Mouse (Mus musculus) limb, embryonic 12.5 days (tissue): ENCODE measurements around the gene Enho. TPM values are rescaled to one million over a fixed set of nuclear protein-coding genes. Genes with fewer than 3 reads are reported as not detected.

Experiments used
- ATAC-seq: fragments of 200-750 bp; cut with Nextera tagmentation; 2 replicates; pipeline ENCODE4 v1.8.0; 2017; ENCODE audit warnings: low read depth, moderate TSS enrichment; ENCODE audit not compliant: insufficient number of reproducible peaks, insufficient read depth, low FRiP score, low TSS enrichment
- H3K27ac ChIP-seq: fragments of 300-500 bp; sonication (generic); 2 replicates; pipeline ENCODE4 v1.5.1; 2016; ENCODE audit warnings: mild to moderate bottlenecking, moderate library complexity
- H3K27me3 ChIP-seq: fragments of 300-500 bp; sonication (generic); 2 replicates; pipeline ENCODE4 v1.6.1; 2016; ENCODE audit warnings: mild to moderate bottlenecking, moderate library complexity
- H3K36me3 ChIP-seq: fragments of 300-500 bp; sonication (generic); 2 replicates; pipeline ENCODE4 v1.6.1; 2016; ENCODE audit warnings: mild to moderate bottlenecking, moderate library complexity
- H3K4me1 ChIP-seq: fragments of 300-500 bp; sonication (generic); replicated peaks from 2 replicates; pipeline ENCODE4 v1.6.1; 2016
- H3K4me2 ChIP-seq: fragments of 300-500 bp; sonication (generic); 2 replicates; pipeline ENCODE4 v1.6.1; 2016; ENCODE audit warnings: mild to moderate bottlenecking, moderate library complexity
- H3K4me3 ChIP-seq: fragments of 300-500 bp; sonication (generic); replicated peaks from 2 replicates; pipeline ENCODE4 v1.5.1; 2016; ENCODE audit warnings: mild to moderate bottlenecking
- H3K9ac ChIP-seq: fragments of 300-500 bp; sonication (generic); replicated peaks from 2 replicates; pipeline ENCODE4 v1.6.1; 2016; ENCODE audit warnings: mild to moderate bottlenecking, moderate library complexity
- H3K9me3 ChIP-seq: fragments of 300-500 bp; sonication (generic); 2 replicates; pipeline ENCODE4 v1.6.1; 2016; ENCODE audit warnings: mild to moderate bottlenecking, moderate library complexity
- WGBS: fragments of 180-500 bp; shearing (Covaris S2); methylation state at CpG from one replicate; pipeline ENCODE4 v1.1.7; 2016; 5-methylcytosine and 5-hydroxymethylcytosine counted together
- polyA plus RNA-seq: library from polyadenylated mRNA; unstranded; fragments of >200 nt; fragmentation: Nextera tagmentation; extraction: Ambion mirVana; gene quantifications from 2 replicates; pipeline ENCODE4 v1.2.1, GENCODE M21; 2016

Enho gene
- polyA plus RNA-seq, 1 experiment from 2014 or later, result 21.9 TPM

DNA sequence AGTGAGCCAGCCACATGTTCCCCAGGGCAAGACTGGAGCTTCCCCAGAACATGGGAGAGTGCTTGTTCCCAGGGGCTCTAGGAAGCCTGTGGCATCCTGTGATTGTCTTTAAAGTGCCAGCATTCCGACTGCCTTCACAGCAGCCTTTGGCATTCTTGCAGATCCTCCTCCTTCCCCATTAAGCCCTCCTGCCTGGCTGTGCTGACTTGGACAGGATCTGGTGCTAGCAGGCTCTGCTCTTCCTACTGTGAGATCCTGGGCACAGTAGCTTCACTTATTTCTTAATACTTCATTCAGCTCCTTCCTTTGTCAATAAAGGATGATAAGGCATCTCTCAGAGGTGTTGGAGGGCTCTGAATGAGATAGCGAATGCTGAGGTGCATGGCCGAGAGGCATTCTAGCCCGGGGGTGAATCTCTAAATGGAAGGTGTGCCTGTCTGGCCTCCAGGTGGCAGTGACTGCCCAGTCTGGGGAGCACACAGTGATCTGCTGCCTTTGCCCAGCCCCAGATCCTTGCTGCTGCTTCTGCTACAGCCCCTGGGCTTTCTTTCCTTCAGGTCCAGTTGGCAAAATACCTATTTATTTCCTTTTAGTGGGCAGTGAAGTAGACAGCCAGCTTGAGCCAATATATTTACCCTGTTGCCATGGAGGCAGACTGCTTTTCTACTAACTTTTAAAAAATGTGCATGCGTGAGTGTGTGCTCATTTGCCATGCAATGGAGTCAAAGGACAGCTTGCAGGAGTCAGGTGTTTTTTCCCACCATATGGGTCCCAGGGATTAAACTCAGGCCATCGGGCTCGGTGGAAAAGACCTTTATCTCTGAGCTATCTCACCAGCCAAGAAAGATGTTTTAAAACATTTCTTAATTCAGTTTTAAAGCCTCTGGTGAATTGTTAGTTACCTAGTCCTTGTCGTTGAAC, 35.4 kb downstream of the Enho start:
- ATAC-seq, result no peak
- Histone ChIP-seq H3K4me1 (no peaks in the 10 kb centered on the region), H3K4me2 (no peak overlapping the region), H3K9me3 (no peaks in the 10 kb centered on the region), H3K9ac (no peak overlapping the region), H3K4me3 (no peak overlapping the region), H3K27me3 (peaks cover 45% of the 10 kb centered on the region), H3K27ac (no peak overlapping the region), H3K36me3 (no peaks in the 10 kb centered on the region)
- 45% methylated on average over 8 of the region's 8 CpGs for WGBS

DNA sequence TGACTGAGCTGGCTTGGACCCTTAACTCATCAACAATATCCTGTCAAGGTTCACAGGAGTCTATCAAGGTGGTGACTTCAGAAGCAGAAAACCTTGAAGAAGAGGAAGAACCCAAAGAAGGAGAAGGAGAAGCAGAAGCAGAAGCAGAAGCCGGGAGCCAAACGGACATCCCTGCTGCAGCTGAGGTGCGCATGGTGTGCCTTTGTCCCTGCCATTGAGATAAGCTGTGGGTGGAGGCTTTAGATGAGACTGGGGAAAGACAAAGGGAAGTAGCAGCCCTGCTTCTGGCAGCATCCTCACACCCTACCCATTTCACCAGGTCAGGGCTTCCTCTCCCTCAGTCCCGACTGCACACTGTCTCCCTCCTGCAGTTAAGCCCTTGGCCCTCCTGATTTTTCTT, 37.3 kb downstream of the Enho start:
- H3K4me1 ChIP-seq, result no peaks in the 10 kb centered on the region
- no peak overlapping the region for H3K4me2 ChIP-seq
- H3K36me3 ChIP-seq, result no peaks in the 10 kb centered on the region
- H3K27me3 ChIP-seq, result peaks cover 47% of the 10 kb centered on the region
- H3K4me3 ChIP-seq, result no peak overlapping the region
- WGBS, result 64% methylated on average over 4 of the region's 4 CpGs
- H3K9ac ChIP-seq, result no peak overlapping the region
- H3K9me3 ChIP-seq, result no peaks in the 10 kb centered on the region
- H3K27ac ChIP-seq, result no peak overlapping the region
- ATAC-seq, result no peak

Other genes with a start within 250 kb of the Enho start
- gene Kif24, start 175.4 kb downstream of the Enho start, polyA plus RNA-seq, result 11.6 and 11.7 TPM in 2 replicates
- 49.9 and 50.1 TPM in 2 replicates for gene Nudt2, start 175.2 kb downstream of the Enho start, polyA plus RNA-seq
- gene AI464131, start 137.2 kb downstream of the Enho start, polyA plus RNA-seq, result 2.3 and 3.1 TPM in 2 replicates
- 1.5 TPM in 2 replicates for gene 1110017D15Rik, start 123.0 kb downstream of the Enho start, polyA plus RNA-seq
- gene Fam219a, start 70.8 kb downstream of the Enho start, polyA plus RNA-seq, result 2.0 and 2.4 TPM in 2 replicates
- 0.35 and 0.48 TPM in 2 replicates for gene Dnaic1, start 70.5 kb downstream of the Enho start, polyA plus RNA-seq
- gene Cntfr, start 56.8 kb upstream of the Enho start, polyA plus RNA-seq, result 4.7 and 5.5 TPM in 2 replicates
- gene Il11ra1, start 59.7 kb upstream of the Enho start, polyA plus RNA-seq, result 296 and 302 TPM in 2 replicates
- gene Rpp25l, start 73.2 kb upstream of the Enho start, polyA plus RNA-seq, result 82.9 and 84.6 TPM in 2 replicates
- gene Dctn3, start 82.8 kb upstream of the Enho start, polyA plus RNA-seq, result 103 and 104 TPM in 2 replicates
- gene Arid3c, start 90.8 kb upstream of the Enho start, polyA plus RNA-seq, result not detected in 2 replicates
- gene Galt, start 114.9 kb upstream of the Enho start, polyA plus RNA-seq, result 39.4 and 41.7 TPM in 2 replicates
- gene Sigmar1, start 115.8 kb upstream of the Enho start, polyA plus RNA-seq, result 61.1 and 62.2 TPM in 2 replicates
- gene Ccl27a, start 133.9 kb upstream of the Enho start, polyA plus RNA-seq, result 55.4 and 59.4 TPM in 2 replicates